Mouse (Mus musculus) limb, embryonic 14.5 days (tissue): ENCODE data around the gene Brip1. TPM values are rescaled to one million over a fixed set of nuclear protein-coding genes. Genes with fewer than 3 reads are reported as not detected.
"Not testable (repeated sequence)": the region's sequence is repeated elsewhere in the genome, so short reads cannot be mapped to it uniquely, and the experiment has no call there.

Source experiments
- ATAC-seq: fragments of 200-750 bp; cut with Nextera tagmentation; 2 replicates; pipeline ENCODE4 v1.8.0; 2017; ENCODE audit warnings: low read depth, moderate number of reproducible peaks, moderate TSS enrichment; ENCODE audit not compliant: low FRiP score
- DNase-seq: peaks from one replicate; pipeline ENCODE4 v3.0.0-alpha.2; 2015; ENCODE audit warnings: low spot score
- H3K27ac ChIP-seq: fragments of 300-500 bp; sonication (generic); replicated peaks from 2 replicates; pipeline ENCODE4 v1.5.1; 2014; ENCODE audit warnings: low read depth, mild to moderate bottlenecking, low read length, moderate library complexity, mixed read lengths
- H3K27me3 ChIP-seq: fragments of 300-500 bp; sonication (generic); 2 replicates; pipeline ENCODE4 v1.6.1; 2014; ENCODE audit warnings: low read length, mixed read lengths; ENCODE audit not compliant: control insufficient read depth, insufficient read depth
- H3K36me3 ChIP-seq: fragments of 300-500 bp; sonication (generic); 2 replicates; pipeline ENCODE4 v1.6.1; 2014; ENCODE audit warnings: mild to moderate bottlenecking, low read length, moderate library complexity, mixed read lengths; ENCODE audit not compliant: control insufficient read depth, insufficient read depth
- H3K4me1 ChIP-seq: fragments of 300-500 bp; sonication (generic); 2 replicates; pipeline ENCODE4 v1.6.1; 2014; ENCODE audit warnings: antibody characterized with exemption, low read length, mixed read lengths; ENCODE audit not compliant: control insufficient read depth, insufficient read depth
- H3K4me2 ChIP-seq: fragments of 300-500 bp; sonication (generic); replicated peaks from 2 replicates; pipeline ENCODE4 v1.6.1; 2014; ENCODE audit warnings: low read depth, mild to moderate bottlenecking, low read length, moderate library complexity; ENCODE audit not compliant: severe bottlenecking
- H3K4me3 ChIP-seq: fragments of 300-500 bp; sonication (generic); replicated peaks from 2 replicates; pipeline ENCODE4 v1.5.1; 2014; ENCODE audit warnings: low read length
- H3K9ac ChIP-seq: fragments of 300-500 bp; sonication (generic); 2 replicates; pipeline ENCODE4 v1.6.1; 2014; ENCODE audit warnings: mild to moderate bottlenecking, low read depth, low read length, moderate library complexity; ENCODE audit not compliant: severe bottlenecking
- H3K9me3 ChIP-seq: fragments of 300-500 bp; sonication (generic); 2 replicates; pipeline ENCODE4 v1.6.1; 2016; ENCODE audit warnings: low read length; ENCODE audit not compliant: control insufficient read depth
- POLR2A ChIP-seq: fragments of 200-500 bp; IDR thresholded peaks from 2 replicates; pipeline ENCODE4 v1.8.0; 2012; ENCODE audit warnings: inconsistent platforms, mild to moderate bottlenecking, moderate library complexity, borderline replicate concordance; ENCODE audit not compliant: insufficient read depth, insufficient read length; ENCODE audit errors: extremely low read depth
- WGBS: fragments of 180-500 bp; shearing (Covaris S2); extraction: QIAGEN DNeasy Blood & Tissue Kit; methylation state at CpG from one replicate; pipeline ENCODE4 v1.1.7; 2014; 5-methylcytosine and 5-hydroxymethylcytosine counted together
- polyA plus RNA-seq, 2 experiments: library from polyadenylated mRNA; depleted of rRNA in 1 of 2; stranded (reverse) in 1 of 2; unstranded in 1 of 2; fragments of >200 nt; fragmentation: Nextera tagmentation in 1 of 2; extraction: Ambion mirVana in 1 of 2; gene quantifications; 2 replicates each; pipeline versions ENCODE4 v1.2.1 to v1.2.3; 2012 to 2014

Gene Brip1
- polyA plus RNA-seq, 2 experiments, result 5.1 to 8.8 TPM

DNA sequence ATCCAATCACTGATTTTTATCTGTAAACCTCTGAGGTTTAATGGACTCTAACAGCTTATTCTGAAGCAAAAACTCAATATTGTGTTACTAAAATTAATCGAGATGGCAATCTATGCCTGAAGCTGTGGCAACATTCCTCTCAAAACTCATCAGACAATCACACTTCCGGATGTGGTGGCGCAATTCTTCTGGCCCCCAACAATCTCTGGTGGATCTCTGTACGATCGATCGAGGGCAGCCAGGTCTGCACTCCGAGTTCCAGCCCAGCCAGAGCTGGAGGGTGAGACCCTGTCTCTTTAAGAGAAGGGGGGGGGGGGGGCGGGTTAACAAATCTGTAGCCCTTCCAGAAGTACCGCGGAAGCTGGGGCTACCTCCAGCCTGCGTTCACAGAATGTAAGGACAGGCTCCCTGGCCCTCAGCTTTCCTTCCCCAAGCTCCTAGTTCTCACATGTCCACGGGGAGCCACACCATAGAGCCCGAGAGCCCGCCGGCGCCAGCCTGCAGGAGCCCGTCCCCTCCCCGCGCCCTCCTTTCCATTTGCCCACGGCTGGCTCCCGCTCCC, 452 bp downstream of the Brip1 start:
- Histone ChIP-seq H3K27ac (peak overlapping the region; percentile 81), H3K4me2 (peak overlapping the region; percentile 56), H3K4me1 (peaks cover 8% of the 10 kb centered on the region; the same call in 1 of the 2 replicates), H3K4me3 (peak overlapping the region; percentile 81), H3K36me3 (peaks cover 32% of the 10 kb centered on the region), H3K27me3 (no peaks in the 10 kb centered on the region), H3K9me3 (peaks cover 17% of the 10 kb centered on the region), H3K9ac (peak overlapping the region; percentile 62)
- TF ChIP-seq POLR2A, result no peak
- DNase-seq (peak; percentile 7), ATAC-seq (peak; percentile 72)
- WGBS, result under 1% methylated on average over 17 of the region's 21 CpGs

DNA sequence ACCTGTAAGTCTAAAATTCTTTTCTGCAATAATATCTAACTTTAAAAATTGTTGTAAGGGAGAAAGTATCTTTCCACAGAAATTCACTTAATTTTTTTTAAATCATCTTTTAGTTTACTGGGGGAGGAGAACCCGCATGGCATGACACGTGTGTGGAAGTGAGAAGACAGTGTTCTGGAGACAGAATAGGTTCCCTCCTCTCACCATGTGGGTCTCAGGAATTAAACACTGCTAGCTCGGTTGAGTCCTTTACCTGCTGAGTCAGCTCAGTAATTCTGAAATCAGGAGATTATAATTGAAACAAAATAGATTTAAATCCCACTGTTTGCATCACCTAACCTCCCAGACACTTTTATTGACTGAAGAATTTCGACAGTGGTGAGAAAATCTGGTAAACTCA, 1.3 kb downstream of the Brip1 start:
- DNase-seq (no peak), ATAC-seq (no peak)
- Histone ChIP-seq H3K27me3 (no peaks in the 10 kb centered on the region), H3K36me3 (peaks cover 24% of the 10 kb centered on the region), H3K4me2 (peak overlapping the region; percentile 56), H3K4me3 (peak overlapping the region; percentile 81; the same call in 1 of the 2 replicates), H3K27ac (no peak overlapping the region), H3K4me1 (peaks cover 8% of the 10 kb centered on the region; the same call in 1 of the 2 replicates), H3K9ac (no peak overlapping the region), H3K9me3 (peaks cover 9% of the 10 kb centered on the region)
- WGBS, result 45% methylated on average over 4 of the region's 4 CpGs
- TF ChIP-seq POLR2A, result no peak

DNA sequence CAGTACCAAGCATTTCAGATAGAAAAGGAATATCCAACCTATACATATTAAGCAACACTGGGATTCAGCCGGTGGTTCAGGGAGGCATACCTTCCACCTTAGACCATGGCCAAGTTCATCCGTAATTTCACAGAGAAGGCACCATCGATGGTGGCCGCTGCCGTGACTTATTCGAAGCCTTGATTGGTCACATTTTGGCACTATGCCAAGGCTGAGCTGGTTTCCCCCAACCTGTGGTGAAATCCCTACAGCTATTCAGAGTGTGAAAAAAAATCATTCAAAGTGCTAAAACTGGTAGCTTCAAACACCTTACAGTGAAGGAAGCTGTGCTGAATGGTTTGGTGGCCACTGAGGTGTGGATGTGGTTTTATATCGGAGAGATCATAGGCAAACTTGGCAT, 15.8 kb downstream of the Brip1 start:
- H3K27me3 ChIP-seq, ATAC-seq, H3K4me3 ChIP-seq, H3K27ac ChIP-seq, H3K9me3 ChIP-seq, H3K4me2 ChIP-seq, H3K36me3 ChIP-seq, H3K9ac ChIP-seq, H3K4me1 ChIP-seq, DNase-seq: not testable (repeated sequence)
- WGBS, result 87% methylated on average over 7 of the region's 7 CpGs

DNA sequence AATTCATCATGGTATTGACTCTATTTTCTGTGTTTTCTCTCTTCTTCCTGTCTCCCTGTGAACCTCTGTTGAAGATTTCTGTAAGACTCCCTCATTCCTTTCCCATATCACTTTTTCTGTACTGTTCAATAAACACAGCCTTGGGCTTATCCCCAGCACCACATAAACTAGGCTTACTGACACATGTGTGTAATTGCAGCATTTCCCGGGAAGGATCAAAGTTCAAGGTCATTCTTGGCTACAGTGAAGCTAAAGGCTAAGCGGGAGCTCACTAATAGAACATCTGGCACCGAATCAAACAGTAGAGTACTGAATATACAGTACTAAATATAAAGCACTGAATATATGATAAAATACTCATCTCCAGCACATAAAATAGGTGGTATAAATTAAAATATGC, 25.2 kb downstream of the Brip1 start:
- DNase-seq (no peak), ATAC-seq (no peak)
- WGBS, result 56% methylated on average over 3 of the region's 3 CpGs
- H3K9ac ChIP-seq, result no peak overlapping the region
- H3K27ac ChIP-seq, result no peak overlapping the region
- no peak for TF ChIP-seq POLR2A
- H3K36me3 ChIP-seq, result no peaks in the 10 kb centered on the region
- H3K4me3 ChIP-seq, result no peak overlapping the region
- no peaks in the 10 kb centered on the region for H3K27me3 ChIP-seq
- H3K4me1 ChIP-seq, result no peaks in the 10 kb centered on the region
- no peak overlapping the region for H3K4me2 ChIP-seq
- H3K9me3 ChIP-seq, result no peaks in the 10 kb centered on the region

DNA sequence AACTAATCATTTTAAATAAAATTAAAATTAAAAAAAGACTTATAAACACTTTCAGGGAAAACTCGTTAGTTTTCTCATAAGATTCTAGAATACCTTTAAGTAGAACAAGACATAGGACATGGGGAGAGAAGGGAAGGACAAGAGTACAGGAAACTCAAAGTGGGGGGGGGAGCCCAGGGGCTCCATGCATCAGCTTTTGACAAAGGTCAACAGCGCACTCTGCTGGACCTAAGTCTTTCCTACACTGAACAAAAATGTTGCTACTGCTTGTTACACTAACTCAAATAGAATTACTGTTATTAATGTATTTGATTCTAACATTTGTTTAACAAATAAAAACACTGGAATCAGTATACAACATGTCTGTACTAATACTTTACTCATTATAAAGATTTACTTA, 26.8 kb downstream of the Brip1 start:
- no peak overlapping the region for H3K4me3 ChIP-seq
- H3K9me3 ChIP-seq, result no peaks in the 10 kb centered on the region
- DNase-seq, result peak; percentile 67
- H3K4me1 ChIP-seq, result no peaks in the 10 kb centered on the region
- TF ChIP-seq POLR2A, result no peak
- H3K36me3 ChIP-seq, result no peaks in the 10 kb centered on the region
- no peak overlapping the region for H3K9ac ChIP-seq
- H3K27ac ChIP-seq, result no peak overlapping the region
- WGBS, result 52% methylated on average over 2 of the region's 2 CpGs
- no peaks in the 10 kb centered on the region for H3K27me3 ChIP-seq
- ATAC-seq, result no peak
- no peak overlapping the region for H3K4me2 ChIP-seq

DNA sequence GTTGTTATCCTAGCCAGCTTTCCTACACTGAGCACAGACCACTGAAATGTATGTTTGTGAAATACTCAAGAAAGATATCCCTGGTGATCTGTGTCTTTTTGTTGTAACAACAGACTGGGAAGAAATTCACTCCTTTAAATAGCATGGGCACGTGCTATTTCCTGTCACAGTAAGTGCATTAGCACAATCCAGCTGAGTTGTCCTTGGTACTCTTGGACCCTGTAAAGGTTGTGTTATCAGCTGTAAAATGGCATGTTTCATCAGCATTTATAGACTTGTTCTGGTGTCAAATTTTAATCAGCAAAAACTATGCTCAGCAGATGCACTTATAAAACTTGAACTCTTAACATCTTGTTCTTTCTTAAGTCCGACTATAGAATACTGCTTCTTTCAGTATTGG, 30.2 kb downstream of the Brip1 start:
- Histone ChIP-seq H3K4me1 (no peaks in the 10 kb centered on the region), H3K9ac (no peak overlapping the region), H3K27me3 (no peaks in the 10 kb centered on the region), H3K36me3 (no peaks in the 10 kb centered on the region), H3K27ac (no peak overlapping the region), H3K4me2 (no peak overlapping the region), H3K4me3 (no peak overlapping the region), H3K9me3 (no peaks in the 10 kb centered on the region)
- WGBS, result 84% methylated on average over 2 of the region's 2 CpGs
- ATAC-seq (no peak), DNase-seq (no peak)
- no peak for TF ChIP-seq POLR2A
